Mouse (Mus musculus) liver, adult 2 months (tissue): ENCODE measurements at regions not wholly inside any gene's neighbourhood (a gene's known extent, or its start where the extent isn't known, plus 50 kb on each side); places are given as distances from the start of the nearest gene placed in this dataset.

Source experiments
- CTCF ChIP-seq: fragments of 200-500 bp; IDR thresholded peaks from 2 replicates; pipeline ENCODE4 v1.5.1; 2011; ENCODE audit warnings: low read depth, low read length, control low read depth
- POLR2A ChIP-seq: fragments of 200-500 bp; IDR thresholded peaks from 2 replicates; pipeline ENCODE4 v1.6.1; 2011; ENCODE audit warnings: low read length, control low read depth; ENCODE audit not compliant: insufficient read depth; ENCODE audit errors: extremely low read depth

DNA sequence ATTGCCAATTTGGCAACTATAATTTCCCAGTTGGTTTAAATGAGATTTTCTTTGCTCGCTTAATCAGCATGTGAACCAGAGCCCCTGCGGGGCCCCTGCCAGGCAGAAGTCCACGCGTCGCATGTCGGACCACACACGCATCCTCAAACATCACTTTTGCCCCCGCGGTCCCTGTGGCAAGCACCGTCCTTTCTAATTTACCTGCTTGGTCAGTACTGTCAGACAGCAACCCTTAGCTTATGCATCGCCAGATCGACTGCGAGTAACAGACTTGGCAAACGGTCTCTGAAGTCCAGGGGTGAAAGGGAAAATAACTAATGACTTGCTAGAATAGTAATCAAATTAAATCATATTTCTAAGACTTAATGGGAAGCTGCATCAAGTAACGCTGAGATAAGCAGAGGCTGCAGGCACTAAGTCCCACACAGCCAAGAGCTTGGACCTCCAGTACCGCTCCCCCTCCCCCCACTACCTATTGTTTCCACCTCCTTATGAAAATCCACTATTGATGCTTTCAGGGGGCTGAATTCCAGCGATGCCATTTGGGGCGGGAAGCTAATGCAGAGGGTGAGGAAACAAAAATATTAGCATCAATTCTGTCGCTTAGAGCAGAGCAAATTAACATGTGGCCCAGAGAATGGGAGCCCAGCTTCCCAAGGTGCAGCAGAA lies 142.0 kb upstream of the Cntnap4 start:
- TF ChIP-seq POLR2A (no peak), CTCF (no peak)
